Mouse (Mus musculus) kidney, adult 2 months (tissue): ENCODE results near the gene Det1. TPM values are rescaled to one million over a fixed set of nuclear protein-coding genes. Genes with fewer than 3 reads are reported as not detected.

Experiments
- DNase-seq: peaks from one replicate; pipeline ENCODE4 v3.0.0; 2021
- H3K27ac ChIP-seq: fragments of 200-500 bp; 2 replicates; pipeline ENCODE4 v1.5.1; 2012; ENCODE audit warnings: low read depth, low read length, control low read depth, inconsistent platforms; ENCODE audit not compliant: insufficient read depth
- H3K27me3 ChIP-seq: fragments of 200-500 bp; replicated peaks from 2 replicates; pipeline ENCODE4 v1.6.1; 2012; ENCODE audit warnings: mild to moderate bottlenecking, moderate library complexity, low read length, inconsistent platforms; ENCODE audit not compliant: control insufficient read depth, insufficient read depth
- H3K36me3 ChIP-seq: fragments of 200-500 bp; 2 replicates; pipeline ENCODE4 v1.6.1; 2012; ENCODE audit warnings: mild to moderate bottlenecking, moderate library complexity, low read length, inconsistent platforms; ENCODE audit not compliant: control insufficient read depth, insufficient read depth
- H3K4me1 ChIP-seq: fragments of 200-500 bp; 2 replicates; pipeline ENCODE4 v1.6.1; 2011; ENCODE audit warnings: low read length; ENCODE audit not compliant: control insufficient read depth, insufficient read depth
- H3K4me3 ChIP-seq: fragments of 200-500 bp; 2 replicates; pipeline ENCODE4 v1.5.1; 2011; ENCODE audit warnings: mild to moderate bottlenecking, low read depth, low read length, control low read depth; ENCODE audit not compliant: insufficient read depth
- CTCF ChIP-seq: fragments of 200-500 bp; conservative IDR thresholded peaks from 2 replicates; pipeline ENCODE4 v1.5.1; 2011; ENCODE audit warnings: low read depth, mild to moderate bottlenecking, control low read depth, low read length, moderate library complexity, mixed read lengths; ENCODE audit not compliant: insufficient read depth, insufficient read length
- POLR2A ChIP-seq: fragments of 200-500 bp; IDR thresholded peaks from one replicate; pipeline ENCODE4 v1.6.1; 2011; ENCODE audit warnings: low read depth, low read length, control low read depth
- WGBS: fragments of 180-500 bp; shearing (Covaris S2); methylation state at CpG from one replicate; pipeline ENCODE4 v1.1.7; 2018; 5-methylcytosine and 5-hydroxymethylcytosine counted together
- polyA plus RNA-seq: library from polyadenylated mRNA; depleted of rRNA; stranded (reverse); fragments of >200 nt; gene quantifications from 2 replicates; pipeline ENCODE4 v1.2.3, GENCODE M21; 2012

The Det1 gene
- polyA plus RNA-seq, 1 experiment = 10.6 TPM

DNA sequence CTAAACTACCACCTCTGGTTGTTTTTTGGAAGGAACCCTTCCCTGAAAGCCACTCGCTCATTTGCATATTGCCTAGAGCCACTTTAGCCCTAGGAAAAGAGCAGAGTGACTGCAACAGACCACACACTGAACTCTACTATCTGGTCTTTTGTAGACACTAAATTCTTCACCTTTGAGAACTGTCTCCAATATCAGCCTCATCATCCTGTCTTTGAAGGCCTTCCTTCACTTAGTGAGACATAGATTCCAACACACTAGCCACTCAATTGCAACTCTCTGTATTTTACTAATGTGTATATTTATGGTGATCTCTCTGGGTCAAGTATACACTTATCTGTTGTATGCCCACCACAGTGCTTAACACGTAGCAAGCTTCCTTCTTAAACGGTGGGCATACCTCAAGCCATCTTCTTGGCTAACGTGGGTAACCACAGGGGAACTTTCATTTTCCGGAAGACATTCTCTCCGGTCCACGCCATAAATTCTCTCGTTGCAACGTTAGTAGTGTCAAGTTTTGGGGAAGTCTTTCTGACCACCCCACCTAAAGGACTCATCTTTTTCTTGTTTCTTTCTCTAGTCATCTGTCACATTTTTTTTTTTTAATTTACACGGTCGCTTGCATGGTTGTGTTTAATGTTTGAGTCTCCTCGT lies 872 bp downstream of the Det1 start:
- no peaks in the 10 kb centered on the region; the same call in 1 of the 2 replicates for H3K4me1 ChIP-seq
- WGBS = 27% methylated on average over 12 of the region's 12 CpGs

GRCm38 (mm10) chr7:78841601-78842000 lies 5.5 kb downstream of the Det1 start:
- H3K27ac ChIP-seq = no peak overlapping the region
- no peak for TF ChIP-seq POLR2A
- TF ChIP-seq CTCF = no peak
- H3K36me3 ChIP-seq = no peaks in the 10 kb centered on the region

More for the DNA sequence above, 872 bp downstream of the Det1 start:
- TF ChIP-seq POLR2A (no peak), CTCF (no peak)
- no peaks in the 10 kb centered on the region for H3K36me3 ChIP-seq
- peak overlapping the region; percentile 82 for H3K4me3 ChIP-seq
- no peak overlapping the region; the same call in 1 of the 2 replicates for H3K27ac ChIP-seq
- no peaks in the 10 kb centered on the region for H3K27me3 ChIP-seq
- no peak for DNase-seq

GRCm38 (mm10) chr7:78837250-78837649 lies 9.8 kb downstream of the Det1 start:
- no peaks in the 10 kb centered on the region for H3K36me3 ChIP-seq
- H3K27ac ChIP-seq = no peak overlapping the region
- no peaks in the 10 kb centered on the region for H3K4me1 ChIP-seq
- no peak for DNase-seq
- TF ChIP-seq POLR2A (no peak), CTCF (no peak)
- H3K27me3 ChIP-seq = no peaks in the 10 kb centered on the region
- H3K4me3 ChIP-seq = no peak overlapping the region
- 85% methylated on average over 4 of the region's 4 CpGs for WGBS

More at GRCm38 (mm10) chr7:78841601-78842000, 5.5 kb downstream of the Det1 start:
- Histone ChIP-seq H3K4me3 (no peak overlapping the region), H3K4me1 (no peaks in the 10 kb centered on the region; the same call in 1 of the 2 replicates), H3K27me3 (no peaks in the 10 kb centered on the region)
- DNase-seq = no peak
- WGBS = 75% methylated on average over 5 of the region's 5 CpGs

DNA sequence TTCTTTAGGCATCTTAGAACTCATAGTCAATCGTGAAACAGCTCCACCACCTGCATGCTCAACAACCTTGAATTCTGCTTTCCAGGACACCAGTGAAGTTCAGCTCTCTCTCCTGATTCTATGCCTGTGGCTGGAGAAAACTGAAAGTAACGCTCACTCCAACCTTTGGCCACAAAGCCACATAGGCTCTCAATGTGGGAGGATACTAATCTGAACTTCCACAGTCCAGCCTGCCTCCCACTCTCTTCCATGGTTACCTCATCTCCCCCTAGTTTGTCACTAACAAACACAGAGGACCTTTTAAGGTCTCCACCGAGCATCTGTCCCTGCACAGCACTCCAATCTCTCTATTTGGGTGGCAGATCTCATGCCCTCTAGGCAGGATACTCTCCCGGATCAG lies 11.4 kb downstream of the Det1 start:
- DNase-seq = no peak
- Histone ChIP-seq H3K4me1 (no peaks in the 10 kb centered on the region), H3K27me3 (no peaks in the 10 kb centered on the region), H3K27ac (no peak overlapping the region), H3K4me3 (no peak overlapping the region), H3K36me3 (no peaks in the 10 kb centered on the region)
- TF ChIP-seq CTCF = no peak
- no peak for TF ChIP-seq POLR2A
- 80% methylated on average over 4 of the region's 4 CpGs for WGBS

- H3K4me3 ChIP-seq = no peak overlapping the region
- H3K27me3 ChIP-seq = no peaks in the 10 kb centered on the region
- TF ChIP-seq CTCF = no peak
- no peak for TF ChIP-seq POLR2A
- H3K27ac ChIP-seq = no peak overlapping the region
- 59% methylated on average over 14 of the region's 14 CpGs for WGBS
- DNase-seq = no peak
- no peaks in the 10 kb centered on the region for H3K36me3 ChIP-seq
- H3K4me1 ChIP-seq = no peaks in the 10 kb centered on the region
These were observed 19.2 kb downstream of the Det1 start for GRCm38 (mm10) chr7:78827749-78828362.

- no peak for TF ChIP-seq POLR2A
- TF ChIP-seq CTCF = no peak
- H3K4me3 ChIP-seq = no peak overlapping the region
- WGBS = 50% methylated on average over 9 of the region's 9 CpGs
- no peaks in the 10 kb centered on the region for H3K27me3 ChIP-seq
- no peaks in the 10 kb centered on the region; the same call in 1 of the 2 replicates for H3K36me3 ChIP-seq
- H3K4me1 ChIP-seq = no peaks in the 10 kb centered on the region
- DNase-seq = no peak
- no peak overlapping the region for H3K27ac ChIP-seq
These were observed 20.2 kb downstream of the Det1 start for GRCm38 (mm10) chr7:78826682-78827385.

DNA sequence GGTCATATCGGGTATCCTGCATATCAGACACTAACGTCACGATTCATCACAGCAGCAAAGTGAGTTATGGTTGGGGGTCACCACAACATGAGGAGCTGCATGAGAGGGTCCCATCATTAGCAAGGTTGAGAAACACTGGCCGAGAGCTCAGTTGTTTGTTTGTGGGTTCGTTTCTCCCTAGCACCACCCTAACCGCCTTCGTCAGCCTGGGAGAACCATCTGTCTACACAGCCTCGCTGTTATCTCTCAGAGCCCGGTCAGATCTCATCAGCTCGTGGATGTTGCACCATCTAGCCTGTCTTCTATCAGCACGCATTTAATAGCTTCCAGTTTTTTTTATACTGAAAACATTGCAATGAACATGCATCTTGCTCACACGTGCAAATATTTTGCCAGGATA lies 28.7 kb downstream of the Det1 start:
- no peak overlapping the region for H3K4me3 ChIP-seq
- H3K27ac ChIP-seq = no peak overlapping the region
- peaks cover 10% of the 10 kb centered on the region for H3K4me1 ChIP-seq
- DNase-seq = no peak
- no peak for TF ChIP-seq POLR2A
- no peak for TF ChIP-seq CTCF
- no peaks in the 10 kb centered on the region; the same call in 1 of the 2 replicates for H3K36me3 ChIP-seq
- 84% methylated on average over 12 of the region's 12 CpGs for WGBS
- H3K27me3 ChIP-seq = no peaks in the 10 kb centered on the region
